Mouse (Mus musculus): ENCODE measurements around the gene Thrap3. TPM values are rescaled to one million over a fixed set of nuclear protein-coding genes. Genes with fewer than 3 reads are reported as not detected.
A peak's percentile ranks its signal among the peaks of the same experiment; 100 is the strongest.

Thrap3 gene
- total RNA-seq, 2 experiments from 2014 or later: 90.9 to 92.4 TPM

DNA sequence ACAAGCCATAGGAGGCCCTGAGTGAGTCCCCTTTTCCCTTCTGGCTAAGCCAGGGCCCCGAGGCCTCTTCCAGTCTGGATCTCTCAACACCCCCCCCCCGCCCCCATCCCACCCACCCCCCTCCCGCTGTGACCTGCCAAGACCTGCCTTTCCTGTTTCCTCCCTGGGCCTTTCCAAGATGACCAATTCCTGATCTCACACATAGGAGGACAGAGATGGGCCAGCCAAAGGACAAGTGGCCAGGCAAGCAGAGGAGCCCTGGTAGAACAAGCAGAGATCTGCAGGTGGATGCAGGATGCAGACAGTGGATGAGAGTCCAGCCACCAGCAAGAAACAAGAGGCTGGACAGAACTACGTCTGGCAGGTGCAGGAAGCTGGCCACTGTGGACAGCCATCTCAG is 57.2 kb downstream of the Thrap3 start:
- no peak for DNase-seq

DNA sequence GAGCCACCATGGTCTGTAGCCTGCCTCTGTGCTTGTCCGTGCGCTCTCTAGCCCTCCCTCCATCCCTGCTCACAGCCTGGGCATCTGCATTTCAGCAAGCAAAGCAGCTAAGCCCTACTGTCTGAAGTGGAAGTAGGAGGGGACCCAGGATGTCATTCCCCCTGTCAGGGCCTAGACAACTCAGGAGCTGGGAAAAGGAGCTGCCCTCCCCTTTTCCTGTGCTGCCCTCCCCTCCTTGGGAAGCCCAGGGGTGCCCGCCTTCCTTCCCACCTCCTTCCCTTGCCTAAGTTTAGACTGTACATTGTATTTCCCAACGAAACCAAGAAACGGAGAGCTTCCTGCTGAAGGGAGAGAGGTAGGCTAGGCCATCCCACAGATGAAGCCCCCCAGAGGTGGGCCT is 61.5 kb downstream of the Thrap3 start:
- no peak for DNase-seq

DNA sequence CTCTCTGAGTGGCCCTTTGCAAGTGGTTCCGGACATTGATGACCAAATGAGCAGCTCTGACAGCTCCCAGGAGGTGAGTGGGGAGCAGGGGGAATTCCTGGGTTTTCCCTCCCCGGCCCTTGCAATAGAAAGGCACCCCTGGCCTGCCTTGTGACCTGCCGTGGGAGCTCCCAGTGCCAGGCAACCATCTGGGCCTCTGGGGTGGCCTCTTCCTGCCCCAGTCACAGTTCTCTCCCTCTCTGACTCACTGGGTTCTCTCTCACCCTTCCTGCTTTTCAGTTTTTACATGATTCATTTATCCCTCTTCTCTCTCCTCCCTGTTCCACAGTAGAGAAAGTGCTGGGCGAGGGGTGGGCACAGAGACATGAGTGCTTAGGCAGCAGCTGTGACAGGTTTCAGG is 64.8 kb downstream of the Thrap3 start:
- no peak for DNase-seq

DNA sequence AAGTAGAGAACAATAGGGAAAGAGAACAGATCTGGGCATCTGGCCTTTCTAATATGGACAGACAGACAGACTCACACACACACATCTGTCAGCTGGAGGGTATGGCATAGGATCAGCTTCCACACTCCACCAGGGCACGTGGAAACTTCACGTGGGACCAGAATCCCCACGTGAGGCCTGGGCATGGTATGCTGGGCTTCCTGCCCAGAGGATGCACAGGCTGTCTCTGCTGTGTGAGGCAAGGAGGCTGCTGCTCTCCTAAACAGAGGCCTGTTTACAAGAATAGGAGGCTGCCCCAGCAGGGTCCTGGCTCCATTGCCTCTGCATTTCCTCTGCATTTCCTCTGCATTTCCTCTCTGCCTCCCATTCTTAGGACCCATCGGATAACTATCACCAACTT is 67.9 kb downstream of the Thrap3 start:
- DNase-seq: no peak

DNA sequence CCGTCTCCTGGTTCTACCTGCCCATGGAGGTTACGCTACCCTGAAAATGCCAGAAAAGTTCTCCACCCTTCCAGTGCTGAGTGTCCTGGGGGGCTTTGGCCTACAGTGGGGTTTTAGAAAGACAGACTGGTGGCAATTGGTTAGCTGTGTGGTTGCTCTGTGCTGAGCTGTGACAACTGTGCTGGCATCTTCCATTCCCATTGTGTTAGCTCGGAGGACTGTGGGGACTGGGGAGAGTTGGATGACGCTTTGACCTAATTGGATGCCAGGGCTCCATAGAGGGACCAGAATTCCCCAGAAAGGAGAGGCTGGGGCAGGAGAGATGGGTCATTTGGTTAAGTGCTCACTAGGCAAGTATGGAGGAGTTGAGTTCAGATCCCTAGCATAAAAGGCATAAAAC is 68.3 kb downstream of the Thrap3 start:
- DNase-seq: no peak

DNA sequence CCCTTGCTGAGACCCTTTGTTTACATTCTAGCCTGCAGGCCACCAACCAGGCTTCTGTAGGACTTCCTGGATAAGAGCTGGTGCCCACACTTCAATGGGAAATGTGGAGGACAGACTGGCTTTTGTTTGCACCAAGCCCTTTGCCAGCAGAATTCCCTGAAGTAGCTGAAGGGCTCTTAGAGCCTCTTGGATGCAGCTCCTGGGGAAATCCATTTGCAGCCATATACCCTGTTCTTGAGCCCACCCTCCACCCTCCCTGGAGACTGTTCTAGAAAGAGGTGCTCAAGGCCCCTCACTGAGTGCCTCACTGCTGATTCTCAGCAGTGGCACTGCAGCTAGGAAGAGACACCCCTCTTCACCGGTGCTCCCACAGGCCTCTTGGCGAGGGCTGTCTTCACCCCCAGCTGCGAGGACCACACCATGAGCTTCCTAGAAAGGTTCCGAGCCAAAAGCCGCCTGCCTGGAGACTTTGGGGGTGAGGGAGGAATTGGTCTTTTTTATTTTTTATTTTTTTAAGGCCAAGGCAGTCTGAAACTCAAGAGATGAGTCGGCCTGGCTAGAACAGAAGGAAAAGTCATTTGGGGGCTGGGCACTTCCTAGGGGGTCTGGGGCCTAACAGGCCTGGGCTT is 69.8 kb downstream of the Thrap3 start:
- DNase-seq: no peak

DNA sequence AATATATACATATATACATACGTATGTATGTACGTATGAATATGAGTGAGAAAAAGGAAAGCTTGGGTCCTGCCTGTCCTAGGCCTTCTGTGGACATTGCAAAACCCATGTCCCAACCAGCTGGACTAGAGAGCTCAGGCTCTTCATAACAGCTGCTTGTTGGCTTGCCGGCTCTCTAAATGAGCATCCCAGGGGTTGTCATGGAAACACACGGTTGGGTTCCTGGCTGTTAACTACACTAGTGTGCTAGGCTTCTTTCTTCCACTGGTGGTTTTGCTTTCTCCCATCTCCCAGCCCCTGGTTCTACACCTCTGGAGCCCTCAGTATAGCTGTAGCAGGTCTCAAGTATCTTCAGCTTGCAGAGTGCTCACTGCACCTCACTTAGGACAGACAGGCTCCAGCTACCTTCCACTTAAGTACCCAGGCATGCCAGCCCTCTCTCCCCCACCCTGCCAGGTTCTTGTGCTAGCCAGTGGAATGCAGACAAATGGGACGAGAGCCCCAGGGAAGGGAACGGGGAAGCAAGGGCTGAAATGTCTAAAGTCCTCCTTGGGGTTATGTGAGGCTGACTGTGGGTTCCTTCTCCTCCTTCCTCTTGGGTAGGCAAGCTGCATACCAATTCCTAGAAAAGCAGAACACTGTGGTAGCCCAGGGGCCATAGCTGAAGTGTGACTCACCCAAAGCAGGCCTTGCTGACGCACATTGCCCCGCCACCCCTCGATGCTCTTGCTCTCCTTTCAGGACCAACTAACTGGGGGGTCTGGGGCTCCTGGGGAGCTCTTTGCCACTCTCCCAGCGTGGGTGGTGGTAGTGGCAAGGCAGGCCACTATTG is 71.1 kb downstream of the Thrap3 start:
- peak; percentile 41 for DNase-seq

DNA sequence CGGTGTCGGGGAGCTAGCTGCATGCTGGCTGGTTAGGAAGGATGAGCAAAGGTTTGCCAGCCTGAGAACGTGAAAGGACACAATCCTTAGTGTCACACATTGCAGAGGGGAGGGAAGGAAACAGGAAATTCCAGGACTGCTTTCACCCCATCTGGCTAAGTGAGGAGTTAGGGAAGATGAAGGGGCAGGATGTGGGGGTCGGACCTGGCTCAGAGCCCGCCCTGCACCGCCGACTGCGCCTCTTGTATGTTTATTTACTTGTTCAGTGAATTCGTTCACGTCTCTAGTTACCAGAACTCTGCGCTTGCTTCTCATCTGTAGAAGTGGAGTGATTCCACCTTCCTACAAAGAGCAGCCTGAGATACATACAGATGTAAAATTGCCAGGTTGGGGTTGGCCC is 72.1 kb downstream of the Thrap3 start:
- DNase-seq: no peak

DNA sequence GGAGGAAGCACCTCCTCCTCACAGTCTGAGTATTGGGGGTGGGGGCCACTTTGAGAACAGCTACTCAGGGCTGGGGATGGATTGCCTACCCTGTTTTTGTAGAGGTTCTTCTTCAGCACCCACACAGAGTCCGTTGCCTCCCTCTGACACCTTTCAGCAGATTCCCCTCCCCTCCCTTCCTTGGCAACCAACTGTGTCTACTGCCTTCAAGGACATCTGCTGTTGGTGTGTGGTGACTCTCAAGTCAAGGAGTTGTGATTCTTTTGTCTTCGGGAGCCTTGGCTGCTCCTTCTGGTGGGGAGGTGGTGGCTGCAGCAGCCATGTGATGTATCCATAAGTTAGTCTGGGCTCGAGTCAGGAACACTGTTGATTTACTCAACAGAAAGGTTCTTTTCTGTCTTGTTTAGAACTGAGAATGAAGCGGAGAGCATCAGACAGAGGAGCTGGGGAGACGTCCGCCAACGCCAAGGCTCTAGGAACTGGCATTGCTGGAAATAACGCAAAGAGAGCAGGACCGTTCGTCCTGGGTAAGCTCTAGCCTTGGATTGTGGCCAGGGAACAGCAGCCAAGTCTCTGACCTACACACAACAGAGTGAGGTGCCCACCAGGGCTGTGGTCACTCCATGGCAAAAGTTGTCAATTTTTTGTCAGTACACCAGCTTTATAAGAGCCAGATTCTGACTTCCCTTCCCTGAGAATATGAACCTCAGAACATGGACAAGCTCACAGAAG is 79.1 kb downstream of the Thrap3 start:
- DNase-seq: no peak

DNA sequence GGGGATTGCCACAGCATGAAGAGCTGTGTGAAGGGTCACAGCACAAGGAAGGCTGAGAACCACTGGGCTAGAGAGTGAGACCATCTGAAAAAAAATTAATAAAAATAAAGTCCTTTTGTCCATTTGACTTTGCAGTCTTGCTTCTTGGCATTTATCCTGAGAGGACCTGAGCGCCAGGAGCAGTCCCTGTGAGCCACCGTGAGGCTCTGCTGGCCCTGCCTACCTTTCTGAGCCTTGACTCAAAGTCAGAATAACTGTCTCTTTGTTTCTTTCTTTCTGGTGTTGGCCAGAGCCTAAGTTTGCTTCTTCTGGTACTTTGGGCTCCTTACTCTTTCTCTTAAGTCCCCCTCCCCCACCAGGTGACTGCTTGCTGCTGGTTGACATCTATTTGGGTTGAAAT is 82.1 kb downstream of the Thrap3 start:
- no peak for DNase-seq

DNA sequence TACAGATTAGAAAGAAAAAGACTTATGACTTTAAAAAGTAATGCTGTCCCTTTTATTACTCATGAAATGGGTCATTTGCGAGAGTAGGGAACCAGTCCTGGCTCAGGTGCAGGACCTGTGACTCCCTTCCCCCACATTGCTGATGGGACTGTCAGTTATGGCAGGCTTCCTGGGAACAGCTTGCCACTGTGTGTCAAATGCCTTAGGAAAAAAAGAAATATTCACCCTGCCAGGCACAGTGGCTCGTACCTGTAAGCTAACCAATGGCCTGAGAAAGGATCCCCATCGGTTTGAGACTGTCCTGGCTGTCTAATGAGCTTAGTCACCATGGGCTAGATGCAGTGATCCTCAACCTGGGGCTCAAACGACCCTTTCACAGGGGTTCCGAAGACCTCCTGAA is 82.5 kb downstream of the Thrap3 start:
- DNase-seq: no peak

DNA sequence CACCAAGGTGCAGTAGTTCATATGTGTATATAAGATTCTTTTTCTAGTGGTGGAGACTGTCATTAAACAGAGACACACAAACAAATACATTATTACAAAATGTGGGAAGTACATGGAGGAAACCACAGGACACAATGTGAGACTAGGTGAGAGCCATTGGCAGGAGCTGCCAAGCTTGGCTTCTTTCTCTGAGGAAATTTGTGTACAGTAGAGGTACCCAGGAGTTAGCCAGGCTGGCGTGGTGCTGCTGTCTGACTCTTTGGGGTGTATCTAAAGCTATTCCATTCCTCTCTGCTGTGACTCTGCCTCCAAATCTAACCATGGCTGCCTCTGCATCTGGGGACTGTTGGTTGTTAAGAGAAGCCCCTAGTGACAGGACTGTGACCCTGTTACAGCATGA is 83.5 kb downstream of the Thrap3 start:
- DNase-seq: no peak

DNA sequence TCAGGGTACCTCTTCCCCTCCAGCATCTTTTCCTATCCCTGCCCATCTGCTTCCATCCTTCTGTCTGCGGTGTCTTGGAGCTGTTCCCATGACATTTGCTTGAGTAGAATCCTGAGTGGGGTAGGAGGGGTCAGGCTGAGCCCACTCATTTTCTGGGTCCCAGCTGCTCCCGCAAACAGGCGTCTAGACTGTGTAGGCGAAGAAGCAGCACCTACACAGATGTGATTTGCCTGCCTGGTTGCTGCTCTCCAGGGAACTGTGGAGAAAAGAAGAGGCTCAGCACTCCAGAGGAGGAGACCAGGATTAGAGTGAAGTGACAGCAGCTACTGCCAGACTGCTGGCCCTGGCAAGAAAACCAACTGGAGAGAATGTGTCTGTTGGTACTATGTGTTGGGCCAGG is 83.9 kb downstream of the Thrap3 start:
- no peak for DNase-seq

DNA sequence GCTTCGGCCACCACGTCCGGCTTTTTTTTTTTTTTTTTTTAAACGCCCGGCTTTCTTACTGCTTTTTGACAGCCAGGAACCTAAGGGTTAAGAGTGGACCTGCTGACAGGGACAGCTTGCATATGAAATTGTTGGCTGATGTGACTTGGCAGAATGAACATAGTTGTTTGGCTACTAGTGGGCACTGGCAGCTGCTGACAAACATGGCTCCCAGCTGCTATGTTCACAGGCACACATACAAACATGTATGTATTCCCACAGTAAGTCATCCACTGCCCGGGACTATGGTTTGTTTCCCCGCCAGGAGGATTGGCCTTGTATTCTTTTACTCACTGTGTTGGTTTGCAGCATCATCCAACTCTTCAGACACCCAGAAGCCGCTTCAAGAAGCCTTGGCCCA is 85.4 kb downstream of the Thrap3 start:
- no peak for DNase-seq

DNA sequence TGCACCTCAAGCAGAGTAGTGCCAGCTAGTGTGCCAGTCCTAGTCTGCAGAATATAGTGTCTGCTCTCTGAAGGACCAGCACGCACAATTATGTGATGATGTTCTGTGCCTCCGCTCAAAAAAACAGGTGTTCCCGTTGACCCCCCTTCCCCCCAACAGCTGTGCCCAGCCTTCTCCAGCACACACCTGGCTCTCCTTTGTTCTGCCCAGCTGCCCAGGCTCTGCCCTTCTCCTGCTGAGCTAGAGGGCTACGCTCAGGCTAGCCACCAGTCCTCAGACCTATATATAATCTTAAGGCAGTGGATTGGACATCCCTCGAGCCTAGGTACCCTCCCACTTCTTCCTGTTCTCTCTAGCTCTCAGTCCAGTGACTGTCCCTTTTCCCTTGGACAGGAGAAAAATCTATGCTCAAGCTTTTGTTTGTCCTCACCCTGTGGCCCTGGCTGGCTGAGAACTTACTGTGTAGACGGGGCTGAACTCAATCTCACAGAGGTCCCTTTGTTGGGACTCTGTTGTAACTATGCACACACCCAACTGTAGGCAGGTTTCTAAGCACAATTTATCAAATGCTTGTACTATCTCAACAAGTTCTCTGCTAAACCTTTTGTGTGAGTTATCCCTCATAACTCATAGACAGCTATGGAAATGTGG is 86.6 kb downstream of the Thrap3 start:
- DNase-seq: no peak

DNA sequence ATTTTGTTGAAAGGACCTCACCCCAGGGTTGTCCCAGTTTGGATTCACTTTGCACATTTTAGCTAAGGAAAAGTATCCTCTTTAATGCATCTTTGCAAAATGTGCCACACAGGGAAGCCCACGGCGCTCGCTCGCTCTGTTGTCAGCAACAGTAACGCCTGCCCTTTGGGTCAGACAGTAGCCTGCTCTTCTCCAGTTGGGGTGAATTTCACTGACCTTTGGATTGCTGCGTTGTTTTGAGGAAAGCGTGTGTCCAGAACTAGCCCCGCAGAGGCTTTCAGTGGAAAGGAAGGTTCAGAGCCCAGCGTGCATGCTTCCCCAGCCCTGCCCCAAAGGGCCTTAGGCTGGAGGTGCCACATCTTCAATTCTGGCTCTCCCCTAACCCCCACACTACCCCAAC is 87.1 kb downstream of the Thrap3 start:
- no peak for DNase-seq

Other genes starting within 250 kb of the Thrap3 start
- under 1 TPM; 0.13 to 0.21 TPM for gene Csf3r, start 178.2 kb downstream of the Thrap3 start, total RNA-seq (2021)
- 10 to 100 TPM; 65.8 to 68.8 TPM for gene Mrps15, start 155.8 kb downstream of the Thrap3 start, total RNA-seq (2021)
- gene Oscp1, start 144.2 kb downstream of the Thrap3 start, total RNA-seq (2021): 1 to 10 TPM in 1 of 2 experiments, under 1 TPM in 1; 0.72 to 2.2 TPM
- gene Lsm10, start 106.1 kb downstream of the Thrap3 start, total RNA-seq (2021): 1 to 10 TPM; 6.7 to 7.6 TPM
- 10 to 100 TPM; 70.8 to 75.6 TPM for gene Stk40, start 98.8 kb downstream of the Thrap3 start, total RNA-seq (2021)
- gene Eva1b, start 55.0 kb downstream of the Thrap3 start, total RNA-seq (2021): 1 to 10 TPM; 6.3 to 6.8 TPM
- 1 to 10 TPM in 1 of 2 experiments, under 1 TPM in 1; 0.94 to 1.3 TPM for gene Sh3d21, start 39.3 kb downstream of the Thrap3 start, total RNA-seq (2021)
- 100 to 1,000 TPM; 166 to 187 TPM for gene Map7d1, start 53.6 kb upstream of the Thrap3 start, total RNA-seq (2021)
- 10 to 100 TPM; 18.0 to 21.0 TPM for gene Trappc3, start 59.6 kb upstream of the Thrap3 start, total RNA-seq (2021)
- gene Col8a2, start 84.0 kb upstream of the Thrap3 start, total RNA-seq (2021): 1 to 10 TPM in 1 of 2 experiments, under 1 TPM in 1; 0.96 to 3.9 TPM
- gene Adprhl2, start 118.9 kb upstream of the Thrap3 start, total RNA-seq (2021): 1 to 10 TPM; 7.4 to 8.4 TPM
- under 1 TPM; 0.31 to 0.88 TPM for gene Tekt2, start 122.9 kb upstream of the Thrap3 start, total RNA-seq (2021)
- gene Ago3, start 226.8 kb upstream of the Thrap3 start, total RNA-seq (2021): 10 to 100 TPM; 10.5 TPM

All from gastrocnemius, postnatal 25 days (tissue).